Mouse (Mus musculus) kidney, postnatal 25 days (tissue): Measurements from ENCODE around the gene Fstl4.
"Not testable (repeated sequence)": the region's sequence is repeated elsewhere in the genome, so short reads cannot be mapped to it uniquely, and the experiment has no call there.

Experiments
- DNase-seq, 2 experiments: peaks; one replicate each; pipeline ENCODE4 v3.0.0; 2021; ENCODE audit warnings: mixed read lengths in 2 of 2

Fstl4 gene

DNA sequence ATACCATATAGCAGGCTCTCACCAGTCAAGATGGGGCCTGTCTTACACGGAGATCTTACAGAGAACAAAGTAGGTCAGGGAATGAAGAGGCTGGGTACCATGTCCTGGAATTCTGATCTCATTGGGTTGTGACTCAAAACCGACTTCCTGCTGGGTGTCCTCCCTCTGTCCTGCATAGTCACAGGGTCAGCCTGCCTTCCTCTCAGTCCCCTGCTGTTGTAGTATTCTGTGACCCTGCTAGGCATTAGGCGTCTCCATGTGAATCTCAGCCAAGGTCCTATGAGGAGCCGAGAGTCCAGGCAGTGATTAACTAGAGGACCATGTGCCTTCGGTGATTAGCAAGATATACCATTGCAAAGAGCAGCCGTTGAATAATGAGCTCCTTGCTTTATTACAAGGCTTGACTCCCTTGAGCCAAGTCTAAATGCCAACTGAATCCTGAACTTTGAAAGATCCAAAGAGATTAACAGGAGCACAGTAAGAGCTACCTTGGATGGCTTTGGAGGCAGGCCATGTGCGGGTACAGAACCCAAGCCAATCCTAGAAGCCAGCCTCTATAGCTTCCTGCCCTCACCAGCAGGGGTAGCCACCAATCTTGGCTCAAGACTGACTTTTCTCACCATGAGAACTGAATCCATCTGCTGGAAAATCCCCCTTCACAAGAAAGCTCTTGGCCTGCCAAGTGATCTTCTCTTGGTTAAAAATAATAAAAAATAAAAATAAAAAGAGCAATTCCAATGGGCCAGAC, 264.2 kb downstream of the Fstl4 start:
- DNase-seq = no peak

DNA sequence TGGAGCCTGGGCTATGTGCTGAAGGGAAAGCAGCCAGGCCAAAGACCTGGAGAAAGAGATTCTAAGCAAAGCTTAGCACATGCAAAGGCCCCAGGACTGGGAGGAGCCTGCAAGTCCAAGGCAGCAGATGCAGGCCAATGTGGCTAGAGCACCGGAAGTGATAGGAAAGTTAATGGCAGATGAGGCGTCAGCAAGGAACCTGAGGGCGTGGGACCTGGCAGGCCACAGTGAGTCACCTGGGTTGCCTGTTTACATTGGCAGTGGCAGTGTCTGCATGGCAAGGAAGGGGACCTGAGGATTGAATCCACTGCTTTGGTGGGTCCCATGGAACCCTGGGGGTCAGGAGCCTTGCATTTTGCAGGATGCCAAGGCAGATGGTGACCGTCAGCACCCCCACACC, 267.3 kb downstream of the Fstl4 start:
- DNase-seq = no peak

DNA sequence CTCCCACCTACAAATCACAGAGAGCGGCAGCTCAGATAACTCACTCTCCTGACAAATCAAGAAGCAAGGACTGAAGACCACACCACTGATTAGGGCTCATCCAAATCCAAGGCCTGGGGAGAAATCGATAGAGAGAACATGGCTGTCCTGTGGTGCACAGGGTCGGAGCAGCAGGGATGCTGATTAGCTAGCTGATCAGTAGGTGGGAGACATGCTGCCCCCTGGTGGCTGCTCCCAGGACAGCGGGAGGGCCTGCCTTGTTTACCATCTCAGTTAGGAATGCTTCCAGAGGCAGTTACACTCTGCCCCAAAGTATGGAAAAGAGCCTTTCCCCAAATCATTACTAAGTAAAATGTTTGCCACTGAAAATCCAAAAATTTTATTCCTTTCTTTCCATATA, 267.9 kb downstream of the Fstl4 start:
- DNase-seq = peak; percentile 76 to 88

DNA sequence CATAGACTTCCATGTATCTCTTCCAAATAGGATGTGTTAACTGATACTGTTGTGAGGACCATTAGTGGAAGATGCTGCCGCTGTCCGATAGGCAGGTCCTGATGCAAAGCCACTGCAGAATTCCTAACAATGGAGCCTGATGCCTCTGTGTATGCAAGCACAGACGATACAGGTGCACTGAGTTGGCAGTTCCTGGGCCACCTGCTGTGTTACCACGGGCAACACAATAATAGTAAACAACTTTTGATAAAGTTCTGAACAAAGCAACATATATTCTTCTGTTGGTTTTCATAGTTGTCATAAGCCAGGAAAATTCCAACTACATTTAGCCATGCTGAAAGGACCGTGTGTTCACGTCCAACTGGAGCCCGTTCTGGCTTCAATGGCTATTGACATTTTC, 271.0 kb downstream of the Fstl4 start:
- DNase-seq = no peak

DNA sequence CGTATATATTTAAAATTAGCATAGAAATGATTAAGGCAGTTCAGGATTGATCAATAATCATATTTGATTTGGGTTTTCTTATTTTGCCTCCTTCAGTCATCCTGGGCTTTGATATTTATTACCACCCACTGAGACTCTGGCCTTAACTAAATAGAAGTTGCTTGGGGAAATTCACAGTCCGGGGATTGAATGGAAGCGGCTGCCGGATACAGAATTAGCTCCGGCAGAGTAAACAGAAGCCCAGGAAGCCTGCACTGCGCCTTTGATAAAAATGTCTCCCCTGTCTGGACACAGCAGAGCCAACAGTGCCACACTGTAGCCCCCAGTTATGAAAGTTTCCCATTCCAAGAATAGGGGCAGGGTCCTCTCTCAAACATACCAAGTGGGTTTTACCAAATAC, 282.4 kb downstream of the Fstl4 start:
- DNase-seq = no peak

DNA sequence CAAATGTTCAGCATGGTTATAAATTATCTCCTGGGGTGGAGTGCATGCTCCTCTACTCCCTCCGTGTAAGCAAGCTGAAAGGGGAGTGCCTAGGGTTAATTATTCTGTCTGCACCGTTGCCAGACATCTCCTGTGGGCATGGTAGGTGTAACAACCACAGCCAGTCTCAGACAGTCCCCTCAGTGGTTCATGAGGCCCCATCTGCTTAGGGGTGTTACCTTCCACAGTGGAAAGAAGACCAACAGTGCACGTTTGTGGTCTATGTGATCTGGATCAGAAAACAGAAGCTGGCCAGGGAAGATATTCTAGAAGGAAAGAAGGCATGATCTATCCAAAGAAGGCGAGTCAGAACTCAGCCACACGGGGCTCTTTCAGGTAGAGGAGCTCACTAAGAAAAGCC, 289.7 kb downstream of the Fstl4 start:
- DNase-seq = no peak

DNA sequence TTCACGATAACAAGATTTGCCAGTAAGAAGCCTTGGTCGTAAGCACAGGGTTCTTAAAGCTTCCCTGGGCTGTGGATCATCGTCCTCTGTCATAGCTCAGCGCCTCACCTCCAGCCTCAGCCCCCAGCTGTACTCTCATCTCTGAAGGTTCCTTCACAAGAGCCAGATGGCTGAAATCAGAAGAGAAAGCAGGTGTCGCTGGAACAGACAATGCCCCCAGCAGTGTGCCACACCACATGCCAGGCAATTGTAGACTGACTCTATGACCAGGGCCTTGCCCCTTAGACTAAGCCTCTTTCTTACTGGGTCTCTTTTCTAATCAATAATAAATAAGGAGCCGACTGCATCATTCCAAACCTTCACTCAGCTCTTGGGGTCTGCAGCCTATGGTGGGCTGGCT, 291.5 kb downstream of the Fstl4 start:
- DNase-seq = no peak

DNA sequence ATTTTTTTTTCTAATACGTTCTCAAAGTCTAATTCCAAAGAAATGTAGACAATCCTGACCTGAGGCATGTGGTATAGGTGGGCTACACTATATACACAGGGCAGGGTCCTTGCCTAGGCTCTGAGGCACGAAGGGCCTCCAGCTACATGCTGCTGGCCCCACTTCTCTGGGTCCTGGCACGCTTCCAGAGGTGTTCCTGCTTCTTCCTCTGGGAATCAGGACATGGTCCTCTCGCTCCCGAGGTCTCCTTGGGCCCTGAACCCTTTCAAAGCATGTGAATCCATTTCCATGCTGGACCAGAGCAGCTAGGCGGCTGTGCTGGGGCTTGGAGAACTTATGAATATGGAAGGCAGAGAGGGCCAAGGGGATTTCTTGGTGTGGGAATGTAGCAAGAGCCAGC, 292.3 kb downstream of the Fstl4 start:
- DNase-seq = no peak

DNA sequence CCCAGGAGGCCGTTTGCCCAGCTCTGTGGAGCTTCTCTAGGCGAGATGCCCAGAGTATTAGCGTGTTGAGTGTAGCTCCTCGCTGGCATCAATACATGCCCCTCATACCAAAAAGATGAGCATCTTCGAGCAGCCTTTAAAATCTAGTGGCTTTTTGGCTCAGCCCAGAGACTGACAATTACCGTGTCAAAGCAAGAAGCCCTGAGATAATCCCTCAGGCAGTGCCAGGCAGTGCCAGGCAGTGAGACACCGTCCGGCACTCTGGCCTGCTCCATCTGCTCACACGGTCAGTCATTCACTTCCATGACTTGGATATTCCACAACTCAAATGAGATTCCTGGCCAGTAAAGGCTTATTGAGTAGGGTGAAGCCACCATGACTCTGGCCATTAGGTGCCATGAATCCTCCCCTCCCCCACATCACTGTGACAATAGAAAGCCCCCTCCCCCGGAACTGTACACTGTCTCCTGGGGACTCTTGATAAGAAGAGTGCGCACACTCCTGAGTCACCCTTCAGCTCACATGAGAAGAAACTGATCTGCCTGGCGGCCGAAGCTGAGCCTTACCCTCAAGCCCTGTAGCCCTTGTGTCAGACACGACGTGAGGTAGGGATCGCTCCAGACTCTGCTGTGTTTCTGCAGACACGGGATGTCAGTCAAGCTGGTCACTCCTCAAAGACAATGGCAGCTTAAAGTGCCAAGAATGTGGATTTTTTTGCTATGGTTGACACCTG, 293.6 kb downstream of the Fstl4 start:
- DNase-seq = no peak

DNA sequence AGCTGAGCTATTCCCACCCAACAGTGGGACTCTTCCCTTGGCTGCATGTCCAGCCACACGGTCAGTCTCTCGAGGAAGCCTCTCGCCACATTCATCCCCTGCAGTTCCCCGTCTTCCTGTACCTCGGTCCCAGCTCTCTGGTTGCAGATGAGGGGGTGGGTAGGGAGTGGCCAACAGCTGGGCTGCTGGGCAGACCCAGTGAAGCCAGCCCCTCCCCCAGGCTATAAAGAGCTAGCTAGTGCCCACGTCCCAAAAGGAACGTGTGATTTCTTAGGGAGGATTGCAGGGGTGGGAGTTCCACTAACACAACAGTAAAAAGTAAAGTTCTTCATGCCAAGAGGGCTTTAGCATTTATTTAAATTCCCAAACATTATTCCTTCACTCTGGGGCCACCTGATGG, 294.1 kb downstream of the Fstl4 start:
- no peak for DNase-seq

DNA sequence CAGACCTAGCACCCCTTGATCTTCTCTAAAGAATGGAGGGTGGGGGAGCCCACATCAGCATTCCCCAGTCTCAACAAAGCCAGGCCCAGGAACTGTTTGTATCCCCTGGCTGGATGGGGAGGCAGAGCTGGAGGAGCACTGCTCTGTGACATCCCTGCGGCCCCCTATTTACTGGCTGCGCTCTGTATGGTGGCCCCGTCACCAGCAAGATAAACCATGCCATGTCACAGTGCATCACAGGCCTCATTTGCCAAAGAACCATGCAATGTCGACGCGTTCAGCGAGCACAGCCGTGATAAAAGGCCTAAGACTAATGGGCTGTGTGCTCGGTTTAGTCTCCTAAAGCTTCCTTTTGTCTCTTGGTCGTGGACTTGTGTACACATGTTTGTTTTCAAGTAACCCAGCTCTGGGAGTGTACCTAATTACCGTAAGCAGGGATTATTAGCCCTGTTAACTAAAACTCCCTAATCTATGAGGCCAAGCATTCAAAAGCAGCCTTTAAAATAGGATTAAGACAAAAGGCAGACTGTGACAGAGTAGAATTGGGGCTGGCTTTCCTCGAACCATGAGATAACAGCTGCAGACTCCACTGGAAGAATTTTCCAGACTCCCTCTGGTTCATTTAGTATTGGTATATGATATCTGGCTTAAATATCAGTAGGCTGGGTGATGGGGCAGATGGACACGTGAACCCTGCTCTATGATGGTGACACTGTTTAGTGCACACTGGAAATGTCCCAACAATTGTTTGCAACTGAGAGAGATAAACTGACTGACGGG, 303.5 kb downstream of the Fstl4 start:
- DNase-seq = no peak

DNA sequence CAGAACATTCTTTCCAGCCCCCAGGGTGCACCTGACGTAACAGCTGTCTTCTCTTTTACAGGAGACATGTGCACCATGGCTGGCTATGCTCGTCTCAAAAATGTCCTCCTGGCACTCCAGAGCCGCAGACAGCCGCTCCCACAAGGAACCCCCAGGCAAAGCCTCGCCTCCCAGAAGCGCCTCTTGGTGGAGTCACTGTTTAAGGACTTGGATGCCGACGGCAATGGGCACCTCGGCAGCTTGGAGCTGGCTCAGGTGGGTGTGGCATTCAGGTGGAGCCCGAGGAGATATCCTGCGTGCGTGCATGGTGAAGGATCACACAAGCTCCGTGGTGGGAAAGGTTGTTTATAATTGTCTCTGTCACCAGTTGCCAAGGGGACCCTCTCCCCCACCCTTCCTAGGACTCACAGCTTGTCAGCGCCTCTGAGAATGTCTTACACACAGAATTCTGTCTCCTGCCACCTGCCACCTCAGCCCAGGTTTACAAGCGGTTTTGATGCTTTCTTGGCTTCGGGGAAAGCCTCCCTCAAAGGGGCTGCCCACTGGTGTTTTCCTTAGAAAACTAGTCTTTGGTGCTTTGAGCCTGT, 304.1 kb downstream of the Fstl4 start:
- no peak for DNase-seq

DNA sequence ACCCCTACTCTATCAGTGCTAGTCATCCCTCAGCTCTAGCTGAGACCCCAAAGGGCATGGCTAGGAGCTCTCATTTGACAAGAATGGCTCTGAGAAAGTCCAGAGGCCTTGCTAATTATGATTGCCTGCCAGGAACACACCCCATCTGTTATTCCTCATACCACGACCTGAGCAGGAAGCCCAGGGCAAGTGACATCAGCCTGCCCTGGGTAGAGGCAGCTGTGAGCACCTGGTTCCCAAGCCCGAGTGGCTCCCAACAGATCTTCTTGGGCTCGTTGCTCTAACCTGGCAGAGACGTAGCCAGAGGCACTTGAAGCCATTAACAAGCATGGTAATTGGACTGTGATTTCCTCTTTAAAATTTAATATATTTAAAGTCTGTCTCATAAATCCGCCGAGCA, 305.3 kb downstream of the Fstl4 start:
- DNase-seq = no peak

DNA sequence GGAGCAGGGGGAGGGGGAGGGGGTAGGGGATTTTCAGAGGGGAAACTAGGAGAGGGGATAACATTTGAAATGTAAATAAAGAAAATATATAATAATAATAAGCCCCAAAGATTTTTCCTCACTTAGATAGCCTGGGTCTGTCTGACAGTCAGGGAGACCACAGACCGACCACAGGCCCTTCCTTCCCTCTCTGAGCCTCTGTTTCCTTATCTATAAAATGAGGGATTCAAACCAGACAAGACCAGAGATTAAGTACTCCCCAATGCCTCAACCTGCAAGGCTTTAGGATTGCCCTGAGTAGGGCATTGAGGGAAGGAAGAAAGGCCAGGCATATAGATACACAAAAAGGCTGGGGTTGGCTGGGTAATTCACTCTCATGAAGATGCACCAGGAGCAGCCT, 307.2 kb downstream of the Fstl4 start:
- DNase-seq = no peak

DNA sequence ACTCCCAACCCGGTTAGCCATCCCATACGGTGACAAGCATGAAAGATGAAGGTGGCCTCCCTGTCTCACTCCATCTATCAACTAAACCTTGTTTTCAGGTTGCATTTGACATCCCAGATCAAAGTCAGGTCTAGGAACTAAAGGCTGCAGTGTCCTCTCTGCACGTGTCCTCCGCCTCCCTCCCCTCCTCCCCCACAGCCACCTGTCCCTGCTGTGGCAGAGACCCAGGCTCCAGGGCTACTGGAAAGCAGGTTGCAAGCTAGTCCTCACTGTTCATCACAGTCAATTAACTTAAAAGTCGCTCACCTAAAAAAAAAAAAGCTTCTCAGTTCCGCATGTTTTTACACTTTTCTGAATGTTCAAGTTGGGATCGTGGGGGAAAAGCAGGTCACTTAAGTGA, 313.2 kb downstream of the Fstl4 start:
- DNase-seq = no peak

DNA sequence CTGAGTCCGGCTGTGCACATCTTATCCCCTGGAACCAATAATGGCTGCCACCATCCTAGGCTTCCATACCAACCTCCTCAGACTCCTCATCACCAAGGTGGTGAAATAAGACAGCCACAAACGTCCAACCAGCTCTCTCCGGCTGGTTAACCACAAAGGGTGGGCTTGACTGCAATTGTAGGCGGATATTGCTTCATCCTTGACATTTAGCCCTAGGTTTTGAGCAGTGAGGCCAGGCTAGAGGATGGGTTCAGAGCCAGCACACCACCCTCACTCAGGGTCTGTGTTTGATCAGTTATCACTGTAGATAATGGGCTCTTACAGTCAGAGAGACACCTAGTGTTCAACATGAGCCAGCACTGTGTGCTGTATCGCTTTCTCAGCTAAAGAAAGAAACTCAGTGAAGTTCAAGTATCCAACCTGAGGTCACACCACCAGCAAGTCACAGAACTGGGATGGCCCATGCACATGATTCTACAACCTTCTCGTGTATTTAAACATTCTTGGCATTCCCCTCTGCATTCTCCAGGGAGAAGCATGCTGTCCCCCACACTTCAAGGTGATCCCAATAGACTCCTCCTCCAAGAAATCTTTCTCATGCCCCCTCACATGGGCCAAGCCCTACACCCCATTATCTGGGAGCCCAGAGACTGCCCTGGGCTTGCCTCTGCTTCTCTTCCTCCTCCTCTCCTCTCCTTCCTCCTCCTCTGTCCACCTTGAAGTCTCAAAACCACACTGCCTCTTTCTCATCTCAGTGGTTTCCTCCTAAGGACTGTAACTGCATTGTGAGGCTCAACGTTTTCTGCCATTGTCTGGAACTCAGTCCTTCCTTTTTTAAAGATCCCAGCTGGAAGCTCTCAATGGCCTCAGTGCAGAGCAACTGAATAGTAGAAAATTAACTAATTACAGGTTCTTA, 314.2 kb downstream of the Fstl4 start:
- DNase-seq = no peak

DNA sequence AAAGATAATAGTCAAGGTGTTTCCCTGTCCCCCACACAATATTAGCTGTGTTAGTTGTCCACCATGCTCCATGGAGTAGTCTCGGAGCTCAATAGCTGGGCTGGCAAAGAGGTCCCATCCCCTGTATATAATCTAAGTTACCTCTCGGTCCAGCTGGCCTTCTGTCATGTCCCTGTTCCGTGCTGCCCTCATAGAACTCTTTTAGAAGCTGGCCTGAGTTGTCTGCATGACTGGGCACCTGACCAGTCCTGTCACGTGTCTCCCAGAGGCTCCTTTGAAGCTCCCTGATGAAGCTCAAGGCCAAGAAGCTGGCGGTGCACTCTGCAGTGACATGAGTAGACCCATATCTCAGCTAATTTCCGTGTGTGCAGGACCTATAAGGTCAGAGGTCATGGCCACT, 316.9 kb downstream of the Fstl4 start:
- DNase-seq = peak in 1 of 2 experiments; percentile 10

DNA sequence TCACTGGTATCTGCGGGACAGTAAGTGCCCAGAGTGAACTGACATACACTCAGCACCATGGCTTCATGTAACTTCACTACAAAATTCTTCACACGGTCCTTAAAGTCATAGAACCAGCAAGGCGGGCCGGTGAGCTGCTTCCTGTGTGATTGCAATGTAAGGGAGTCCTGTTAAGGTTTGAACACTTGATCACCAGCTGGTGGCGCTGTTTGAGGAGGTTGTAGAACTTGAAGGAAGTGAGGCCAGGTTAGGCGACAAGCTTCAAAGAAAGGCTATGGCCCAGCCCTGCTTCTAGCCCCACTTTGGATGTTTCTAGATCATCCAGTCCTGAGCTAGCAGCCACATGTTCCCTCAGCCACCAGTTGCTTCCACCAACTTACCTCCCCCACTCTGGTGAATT, 320.9 kb downstream of the Fstl4 start:
- peak in 1 of 2 experiments; percentile 32 for DNase-seq

DNA sequence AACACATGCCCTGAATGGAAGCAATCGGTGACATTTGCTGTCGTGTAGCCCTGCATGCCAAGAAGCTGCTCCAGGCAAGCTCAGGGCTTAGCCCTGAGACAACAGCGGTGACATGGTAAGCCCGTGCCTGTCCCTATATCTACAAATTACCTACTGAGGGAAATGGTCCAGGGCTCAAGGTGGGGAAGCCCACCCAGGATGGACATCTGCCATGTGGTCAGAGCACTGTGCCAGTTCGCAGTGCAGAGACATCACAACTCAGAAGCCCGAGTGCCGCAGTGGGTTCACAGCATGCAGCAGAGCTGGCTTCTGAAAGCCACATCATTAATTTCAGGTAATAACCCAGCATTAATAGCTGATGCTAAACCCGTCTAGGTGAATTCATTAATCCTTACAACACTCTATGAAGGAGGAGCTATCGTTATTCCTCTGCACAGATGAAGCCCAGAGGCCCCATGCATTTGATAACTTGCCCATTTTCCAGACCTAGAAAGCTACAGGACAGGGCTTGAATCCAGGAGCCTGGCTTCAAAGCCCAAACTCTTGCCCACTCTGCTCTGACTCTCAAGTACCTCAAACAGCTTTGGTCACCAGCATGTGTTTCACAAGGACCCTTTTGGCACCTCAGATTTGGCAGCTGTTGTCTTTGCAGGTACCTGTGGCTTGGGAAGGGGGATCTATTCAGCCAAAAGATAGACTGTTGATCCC, 321.6 kb downstream of the Fstl4 start:
- no peak for DNase-seq

DNA sequence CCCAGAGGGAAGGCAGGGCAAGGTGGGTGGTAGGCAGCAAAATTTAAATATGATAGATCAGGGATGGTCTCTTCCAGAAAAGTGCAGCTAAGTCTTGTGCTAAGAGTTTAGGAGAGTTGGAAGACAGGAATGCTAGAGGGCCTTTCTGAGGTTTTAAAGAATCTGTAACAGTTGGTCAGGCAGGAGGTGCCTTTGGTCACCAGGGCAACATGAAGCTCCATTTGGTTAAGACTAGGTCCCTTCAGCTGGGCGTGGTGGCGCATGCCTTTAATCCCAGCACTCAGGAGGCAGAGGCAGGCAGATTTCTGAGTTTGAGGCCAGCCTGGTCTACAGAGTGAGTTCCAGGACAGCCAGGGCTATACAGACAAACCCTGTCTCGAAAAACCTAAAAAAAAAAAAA, 323.5 kb downstream of the Fstl4 start:
- DNase-seq = not testable (repeated sequence)

DNA sequence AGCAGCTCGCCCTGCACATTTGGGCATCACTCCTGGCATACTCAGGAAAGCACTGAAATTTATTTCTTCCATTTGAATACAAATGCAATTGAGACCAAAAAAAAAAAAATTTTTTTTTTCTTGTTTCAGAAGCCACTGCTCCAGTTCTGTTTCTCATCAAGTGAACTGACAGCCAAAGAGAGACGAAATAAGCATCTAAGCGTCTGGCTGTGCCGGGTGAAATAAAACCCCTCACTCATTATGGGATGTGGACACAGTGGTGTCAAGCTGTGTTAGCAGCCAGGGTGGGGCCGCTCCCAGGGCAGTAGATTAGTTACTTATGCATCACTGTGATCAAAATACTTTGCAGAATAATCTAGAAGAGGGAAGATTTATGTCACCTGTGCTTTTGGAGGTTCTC, 327.2 kb downstream of the Fstl4 start:
- no peak for DNase-seq

DNA sequence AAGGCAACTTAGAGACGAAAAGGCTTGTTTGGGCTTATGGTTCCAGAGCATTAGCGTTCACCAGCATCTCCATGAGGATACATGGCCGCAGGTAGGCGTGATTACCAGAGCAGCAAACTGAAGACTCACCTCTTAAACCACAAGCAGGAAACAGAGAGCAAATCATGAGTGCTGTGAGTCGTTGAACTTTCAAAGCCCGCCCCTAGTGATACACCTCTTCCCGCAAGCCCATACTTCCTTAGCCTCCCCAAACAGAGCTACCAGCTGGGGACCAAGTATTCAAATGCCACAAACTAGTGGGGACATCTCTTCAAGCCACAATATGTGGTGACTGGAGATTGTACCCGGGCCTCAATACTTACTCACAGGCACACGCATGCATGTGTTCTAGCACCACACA, 332.4 kb downstream of the Fstl4 start:
- DNase-seq = no peak
